Comparison of ENCODE assay signal across 7 mouse cellular contexts in the genomic region with DNA sequence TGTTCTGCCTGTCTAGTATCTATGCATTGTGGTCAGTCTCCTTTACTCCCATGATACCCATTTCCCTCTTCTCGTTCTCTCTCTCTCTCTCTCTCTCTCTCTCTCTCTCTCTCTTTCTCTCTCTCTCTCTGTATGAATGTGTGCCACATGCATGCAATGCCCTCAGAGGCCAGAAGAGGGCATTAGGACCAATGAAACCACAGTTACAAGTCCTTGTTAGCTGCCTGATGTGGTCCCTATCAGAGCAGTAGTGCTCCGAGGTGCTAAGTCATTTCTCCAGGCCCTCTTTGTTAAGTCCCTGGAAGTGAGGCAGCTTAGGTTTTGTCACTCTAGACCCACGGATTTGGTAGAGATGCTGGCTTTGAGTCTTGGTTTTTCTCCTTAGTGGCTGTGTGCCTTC.
DNase-seq lines count a peak whose midpoint lies in the region.

No protein-coding gene starts in this region.

- peak; percentile 20 for DNase-seq in kidney, adult 9 months
- DNase-seq in kidney, adult 11 months, result no peak
- DNase-seq in ES-CJ7 (ENCODE audit: low read depth, low spot score) (peak; percentile 71), ZHBTc4 (ENCODE audit: low read depth, low spot score) (peak; percentile 69)
- peak; percentile 16 for DNase-seq in hindlimb bud, embryonic 11.5 days (ENCODE audit: extremely low spot score, low read depth, low spot score)
- no peak for DNase-seq in adrenal gland, adult 8-10 months
- no peak for DNase-seq in spleen, postnatal 36 days (ENCODE audit: low spot score in 2 of 2)

Comparison
In these comparisons a context has a peak if more than half of its experiments do, and no peak if none do; other contexts are left out.
1. DNase-seq: peak in kidney, adult 9 months (single experiment), ES-CJ7 (single experiment), ZHBTc4 (single experiment) and hindlimb bud, embryonic 11.5 days (single experiment); none in kidney, adult 11 months (single experiment), adrenal gland, adult 8-10 months (single experiment) and spleen, postnatal 36 days (0 of 2).